ENCODE assay signal across 20 mouse cellular contexts in genomic region chr6:116694346-116694745, GRCm38 (mm10). TPM values are rescaled to one million over a fixed set of nuclear protein-coding genes. Genes with fewer than 3 reads are reported as not detected.
DNase-seq lines count a peak whose midpoint lies in the region; TF ChIP-seq lines count a peak whose summit lies in the region.
"Had no signal": no experiment of that assay in that cellular context is flagged by ENCODE, and none has a peak within 500 bp of the region (broad histone marks: within the 10 kb centered on the region; RNA-seq: fewer than 3 reads in every experiment).

No protein-coding gene starts in this region.

- no peak for TF ChIP-seq CTCF in left cerebral cortex, adult 2 months (IDR thresholded peaks at IDR 0.05)

- intact Hi-C loops in left cerebral cortex, adult 2 months (cut with DNase I) = no loop called here

- H3K4me3 ChIP-seq in left cerebral cortex, adult 2 months = no peak overlapping the region
- H3K4me3 ChIP-seq: embryonic facial prominence, embryonic 12.5 days; embryonic facial prominence, embryonic 15.5 days; gastrocnemius, adult 2 months; hindbrain, embryonic 10.5 days; hindbrain, embryonic 13.5 days had no signal

- peak; percentile 14 for DNase-seq in urinary bladder, adult 2 months (ENCODE audit: low spot score)
- no peak for DNase-seq in urinary bladder, postnatal 4 days (ENCODE audit: low spot score in 2 of 2)
- DNase-seq in Muller cell, postnatal 12 days (ENCODE audit: inconsistent ontology term) = peak; percentile 97
- DNase-seq in brain, adult 2 months (ENCODE audit: low read depth, low spot score) = peak; percentile 35
- no peak for DNase-seq in ovary, postnatal 36 days (ENCODE audit: low spot score)
- DNase-seq in left cerebral cortex, adult 2 months (ENCODE audit: extremely low spot score in 1 of 2, low spot score in 2 of 2) = no peak
- DNase-seq: adrenal gland, postnatal 10 days; adrenal gland, postnatal 36 days; cerebellum, adult 11 months; cerebellum, adult 2 months; cerebellum, adult 9-11 months; cerebellum, postnatal 25 days; forebrain, postnatal 0 days; gastrocnemius, adult 2 months; gastrocnemius, postnatal 14 days had no signal

- H3K27ac ChIP-seq in left cerebral cortex, adult 2 months = no peak overlapping the region
- H3K27ac ChIP-seq: embryonic facial prominence, embryonic 12.5 days; embryonic facial prominence, embryonic 15.5 days; gastrocnemius, adult 2 months; hindbrain, embryonic 10.5 days; hindbrain, embryonic 13.5 days had no signal

RNA-seq across cellular contexts. Expression of gene Rassf4, which starts 20.6 kb away (rescaled TPM):
- 9.0 and 11.9 TPM in 2 replicates for polyA plus RNA-seq in urinary bladder, adult 2 months (2012; rRNA removed)
- total RNA-seq in left cerebral cortex, adult 2 months (2021) = 1 to 10 TPM; 4.5 to 6.0 TPM
- polyA plus RNA-seq: G1E had no signal

RNA-seq across cellular contexts. Expression of gene Tmem72, which starts 22.4 kb away (rescaled TPM):
- polyA plus RNA-seq in urinary bladder, adult 2 months (2012; rRNA removed) = 0.01 and 0.03 TPM in 2 replicates
- under 1 TPM; 0.29 to 0.58 TPM for total RNA-seq in left cerebral cortex, adult 2 months (2021)
- polyA plus RNA-seq: G1E had no signal

RNA-seq across cellular contexts. Expression of gene Depp1, which starts 43.9 kb away (rescaled TPM):
- 98.4 and 125 TPM in 2 replicates for polyA plus RNA-seq in urinary bladder, adult 2 months (2012; rRNA removed)
- 1 to 10 TPM; 1.8 to 2.0 TPM for total RNA-seq in left cerebral cortex, adult 2 months (2021)
- total RNA-seq: G1E had no signal
- polyA plus RNA-seq: G1E had no signal

Comparison
In these comparisons a context has a peak if more than half of its experiments do, and no peak if none do; other contexts are left out.
1. DNase-seq: peak in urinary bladder, adult 2 months (single experiment), Muller cell, postnatal 12 days (single experiment) and brain, adult 2 months (single experiment); none in urinary bladder, postnatal 4 days (0 of 2), ovary, postnatal 36 days (single experiment) and left cerebral cortex, adult 2 months (0 of 2).